Mouse (Mus musculus) ES-E14 (cell line): ENCODE data around the gene Arl8b.

Experiments used
- CHD2 ChIP-seq: IDR thresholded peaks from 2 replicates; pipeline ENCODE4 v1.6.1; 2014; ENCODE audit warnings: mild to moderate bottlenecking, low read depth, low read length, inconsistent platforms
- HCFC1 ChIP-seq: IDR thresholded peaks from 2 replicates; pipeline ENCODE4 v1.6.1; 2012; ENCODE audit warnings: low read length, inconsistent platforms, borderline replicate concordance; ENCODE audit not compliant: insufficient read depth
- MAFK ChIP-seq: IDR thresholded peaks from 2 replicates; pipeline ENCODE4 v1.6.1; 2014; ENCODE audit warnings: mild to moderate bottlenecking, low read depth, low read length, inconsistent platforms; ENCODE audit not compliant: insufficient read depth
- ZC3H11A ChIP-seq: IDR thresholded peaks from 2 replicates; pipeline ENCODE4 v1.6.1; 2012; ENCODE audit warnings: low read depth, mild to moderate bottlenecking, inconsistent platforms, low read length, borderline replicate concordance
- ZNF384 ChIP-seq: IDR thresholded peaks from 2 replicates; pipeline ENCODE4 v1.6.1; 2012; ENCODE audit warnings: low read depth, low read length, inconsistent platforms

GRCm38 (mm10) chr6:108776274-108776673, 6.6 kb upstream of the Arl8b start:
- TF ChIP-seq CHD2 (no peak), ZNF384 (no peak), ZC3H11A (no peak), HCFC1 (no peak), MAFK (no peak)
